Mouse (Mus musculus): ENCODE data around the gene Ace2.

GRCm38 (mm10) chrX:164152703-164153102 lies 13.6 kb downstream of the Ace2 start:
- TF ChIP-seq ELF1 (IDR thresholded peaks at IDR 0.05; ENCODE audit: low read depth, low read length) (no peak), CTCF (conservative IDR thresholded peaks at IDR 0.05 in 1 of 2, IDR thresholded peaks at IDR 0.05 in 1 of 2; ENCODE audit: low read depth in 2 of 2, low read length in 2 of 2) (no peak), ZC3H11A (IDR thresholded peaks at IDR 0.05; ENCODE audit: low read depth, low read length) (no peak), POLR2A (IDR thresholded peaks at IDR 0.05; ENCODE audit: low read depth, low read length) (no peak), SIN3A (IDR thresholded peaks at IDR 0.05; ENCODE audit: low read length) (no peak), POLR2AphosphoS2 (IDR thresholded peaks at IDR 0.05; ENCODE audit: low read depth, low read length) (no peak), MAX (IDR thresholded peaks at IDR 0.05; ENCODE audit: low read length) (no peak), EP300 (IDR thresholded peaks at IDR 0.05; ENCODE audit: low read length) (no peak), ZNF384 (IDR thresholded peaks at IDR 0.05; ENCODE audit: low read depth, low read length) (no peak), NELFE (IDR thresholded peaks at IDR 0.05; ENCODE audit: low read depth, low read length) (no peak), IRF4 (IDR thresholded peaks at IDR 0.05; ENCODE audit: low read depth, low read length) (no peak), JUND (conservative IDR thresholded peaks at IDR 0.05; ENCODE audit: low read depth, low read length) (no peak), HCFC1 (IDR thresholded peaks at IDR 0.05; ENCODE audit: low read depth, low read length) (no peak)
